Mouse (Mus musculus): ENCODE results near the gene Ifitm10. TPM values are rescaled to one million over a fixed set of nuclear protein-coding genes. Genes with fewer than 3 reads are reported as not detected.

The Ifitm10 gene
- total and polyA plus RNA-seq, 3 experiments: not detected

DNA sequence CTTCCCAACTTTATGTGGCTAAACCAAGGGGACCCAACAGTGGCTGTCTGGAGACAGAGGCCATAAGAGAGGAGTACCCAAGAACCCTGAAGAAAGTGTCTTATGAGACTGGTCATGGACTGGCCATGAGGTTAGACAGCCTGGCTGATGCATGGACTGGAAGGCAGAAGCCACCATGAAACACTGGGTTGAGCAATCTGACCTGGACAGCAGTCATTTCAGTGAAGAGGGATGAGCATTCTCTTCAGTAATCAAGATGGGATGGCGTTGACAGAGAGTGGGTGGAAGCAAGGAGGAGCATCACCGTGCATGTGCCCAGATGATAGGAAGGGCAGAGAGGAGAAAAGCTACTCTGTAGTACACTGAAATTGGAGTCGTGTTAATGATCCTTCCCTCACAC, 17.6 kb upstream of the Ifitm10 start:
- TF ChIP-seq ZMIZ1 (IDR thresholded peaks at IDR 0.05; ENCODE audit: low read depth, low read length) (no peak), MEF2A (IDR thresholded peaks at IDR 0.05; ENCODE audit: borderline replicate concordance, low read depth, low read length) (no peak), GABPA (IDR thresholded peaks at IDR 0.05; ENCODE audit: insufficient replicate concordance, low read depth, low read length) (no peak), ELF1 (IDR thresholded peaks at IDR 0.05; ENCODE audit: low read depth, low read length) (no peak), RCOR1 (conservative IDR thresholded peaks at IDR 0.05; ENCODE audit: low read depth, low read length) (no peak), HCFC1 (IDR thresholded peaks at IDR 0.05; ENCODE audit: low read depth, low read length) (no peak), NRF1 (IDR thresholded peaks at IDR 0.05; ENCODE audit: low read depth, low read length) (no peak), NELFE (IDR thresholded peaks at IDR 0.05; ENCODE audit: low read depth, low read length) (no peak), KAT2A (IDR thresholded peaks at IDR 0.05; ENCODE audit: insufficient replicate concordance, low read length) (no peak), E2F4 (IDR thresholded peaks at IDR 0.05; ENCODE audit: insufficient replicate concordance, low read depth, low read length) (no peak), RAD21 (IDR thresholded peaks at IDR 0.05; ENCODE audit: low read depth, low read length) (no peak), JUND (conservative IDR thresholded peaks at IDR 0.05; ENCODE audit: low read depth, low read length) (no peak), MXI1 (IDR thresholded peaks at IDR 0.05; ENCODE audit: low read depth, low read length) (no peak), UBTF (IDR thresholded peaks at IDR 0.05; ENCODE audit: low read depth, low read length) (no peak), CHD2 (IDR thresholded peaks at IDR 0.05; ENCODE audit: low read length) (no peak), EP300 (IDR thresholded peaks at IDR 0.05; ENCODE audit: low read length) (no peak), PAX5 (IDR thresholded peaks at IDR 0.05; ENCODE audit: low read length) (no peak), ZKSCAN1 (IDR thresholded peaks at IDR 0.05; ENCODE audit: borderline replicate concordance, low read depth, low read length) (no peak)
- DNase-seq (ENCODE audit: extremely low read depth): no peak
- no peak overlapping the region for H3K27ac ChIP-seq (ENCODE audit: insufficient read depth, low read depth)

DNA sequence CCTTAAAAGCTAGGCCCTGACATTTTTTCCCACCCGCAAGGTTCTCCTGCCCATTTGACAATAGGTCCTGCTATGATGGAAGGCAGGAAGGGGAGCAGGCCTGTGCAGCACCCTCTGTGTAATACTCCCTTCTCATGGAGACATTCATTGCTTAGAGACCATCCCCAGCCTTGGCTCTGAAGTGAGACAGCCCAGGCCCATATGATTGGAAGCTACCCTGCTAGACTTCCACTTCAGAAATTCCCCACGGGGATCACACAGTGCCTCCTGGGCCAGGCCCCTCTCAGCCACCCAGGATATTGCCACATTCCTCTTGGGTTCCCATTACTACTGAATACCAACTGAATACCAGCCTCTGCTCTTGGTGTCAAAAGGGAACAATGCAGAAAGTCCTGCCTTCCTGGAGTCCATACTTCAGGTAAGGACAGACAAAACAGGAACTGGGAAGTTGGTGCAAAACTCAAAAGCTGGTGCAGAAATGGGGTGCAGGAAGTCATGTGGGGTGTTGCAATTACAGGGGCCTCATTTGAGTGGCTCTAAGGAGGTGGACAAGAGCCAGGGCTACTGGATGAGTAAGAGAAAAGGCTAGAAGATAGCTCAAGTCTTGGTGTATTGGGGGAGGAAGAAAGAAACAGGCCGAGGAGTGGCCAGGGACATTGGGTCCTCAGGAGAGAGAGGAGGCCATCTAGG, 16.6 kb upstream of the Ifitm10 start:
- Histone ChIP-seq H3K27me3 (replicated peaks) (no peaks in the 10 kb centered on the region), H3K4me2 (ENCODE audit: insufficient read depth, low read depth, poor library complexity, severe bottlenecking) (no peak overlapping the region), H3K9ac (ENCODE audit: insufficient read depth, low read depth) (no peak overlapping the region), H3K27ac (ENCODE audit: insufficient read depth, low read depth) (no peak overlapping the region), H3K4me3 (replicated peaks in 1 of 3; ENCODE audit: low read depth in 2 of 3, low read length in 2 of 3, poor library complexity in 1 of 3) (no peak overlapping the region), H3K36me3 (replicated peaks in 1 of 2; ENCODE audit: control insufficient read depth in 1 of 2, insufficient read depth in 1 of 2, low read length in 1 of 2) (peaks cover 4 to 9% of the 10 kb centered on the region in 2 experiments), H3K4me1 (ENCODE audit: control insufficient read depth in 1 of 2, insufficient read depth in 2 of 2) (peaks cover 32 to 67% of the 10 kb centered on the region in 2 experiments), H3K9me3 (replicated peaks; ENCODE audit: low read length) (no peaks in the 10 kb centered on the region), H3K79me2 (replicated peaks; ENCODE audit: control insufficient read depth, extremely low read depth, insufficient read depth, poor library complexity, severe bottlenecking) (peaks cover 9% of the 10 kb centered on the region)
- dilution Hi-C loops (cut with MboI; ENCODE audit: extremely low pct_ligation_motif_present, extremely low pct_unique_long_range_greater_than_20kb, low sequenced_read_pairs) (no loop called here), in situ Hi-C loops (cut with MboI; ENCODE audit: low pct_ligation_motif_present, low pct_unique_long_range_greater_than_20kb, low sequenced_read_pairs) (loop anchor here (5.0 kb wide), 1 partner anchor 38 kb away; no protein-coding TSS in a partner anchor)
- TF ChIP-seq ZMIZ1 (IDR thresholded peaks at IDR 0.05; ENCODE audit: low read depth, low read length): no peak
- no peak for TF ChIP-seq CHD1 (IDR thresholded peaks at IDR 0.05; ENCODE audit: low read depth, low read length)
- TF ChIP-seq NRF1 (IDR thresholded peaks at IDR 0.05; ENCODE audit: low read depth, low read length): no peak
- TF ChIP-seq RAD21 (IDR thresholded peaks at IDR 0.05; ENCODE audit: low read depth, low read length): no peak
- TF ChIP-seq CHD2 (IDR thresholded peaks at IDR 0.05; ENCODE audit: low read length): no peak
- TF ChIP-seq USF1 (IDR thresholded peaks at IDR 0.05; ENCODE audit: low read depth, low read length): no peak
- TF ChIP-seq GABPA (IDR thresholded peaks at IDR 0.05; ENCODE audit: insufficient replicate concordance, low read depth, low read length): no peak
- TF ChIP-seq USF2 (conservative IDR thresholded peaks at IDR 0.05; ENCODE audit: low read depth, low read length): no peak
- no peak for TF ChIP-seq ZKSCAN1 (IDR thresholded peaks at IDR 0.05; ENCODE audit: borderline replicate concordance, low read depth, low read length)
- TF ChIP-seq HCFC1 (IDR thresholded peaks at IDR 0.05; ENCODE audit: low read depth, low read length): no peak
- no peak for TF ChIP-seq RCOR1 (conservative IDR thresholded peaks at IDR 0.05; ENCODE audit: low read depth, low read length)
- no peak for TF ChIP-seq MXI1 (IDR thresholded peaks at IDR 0.05; ENCODE audit: low read depth, low read length)
- no peak for TF ChIP-seq ELF1 (IDR thresholded peaks at IDR 0.05; ENCODE audit: low read depth, low read length)
- TF ChIP-seq BHLHE40 (IDR thresholded peaks at IDR 0.05; ENCODE audit: low read depth, low read length): no peak
- no peak for TF ChIP-seq E2F4 (IDR thresholded peaks at IDR 0.05; ENCODE audit: insufficient replicate concordance, low read depth, low read length)
- no peak for TF ChIP-seq TBP (conservative IDR thresholded peaks at IDR 0.05; ENCODE audit: low read depth, low read length)
- no peak for TF ChIP-seq NELFE (IDR thresholded peaks at IDR 0.05; ENCODE audit: low read depth, low read length)
- TF ChIP-seq UBTF (IDR thresholded peaks at IDR 0.05; ENCODE audit: low read depth, low read length): no peak
- TF ChIP-seq ZNF384 (IDR thresholded peaks at IDR 0.05; ENCODE audit: low read depth, low read length): no peak
- DNase-seq (ENCODE audit: extremely low read depth): no peak

More for the DNA sequence above, 17.6 kb upstream of the Ifitm10 start:
- Histone ChIP-seq H3K36me3 (replicated peaks in 1 of 2; ENCODE audit: control insufficient read depth in 1 of 2, insufficient read depth in 1 of 2, low read length in 1 of 2) (no peaks in the 10 kb centered on the region), H3K9ac (ENCODE audit: insufficient read depth, low read depth) (no peak overlapping the region), H3K4me2 (ENCODE audit: insufficient read depth, low read depth, poor library complexity, severe bottlenecking) (no peak overlapping the region), H3K4me1 (ENCODE audit: control insufficient read depth in 1 of 2, insufficient read depth in 2 of 2) (peaks cover 28 to 58% of the 10 kb centered on the region in 2 experiments), H3K9me3 (replicated peaks; ENCODE audit: low read length) (no peaks in the 10 kb centered on the region), H3K4me3 (replicated peaks in 1 of 3; ENCODE audit: low read depth in 2 of 3, low read length in 2 of 3, poor library complexity in 1 of 3) (no peak overlapping the region), H3K27me3 (replicated peaks) (no peaks in the 10 kb centered on the region), H3K79me2 (replicated peaks; ENCODE audit: control insufficient read depth, extremely low read depth, insufficient read depth, poor library complexity, severe bottlenecking) (0 out of 2 replicates have a peak, but pooled peaks cover 2% of the 10 kb centered on the region)
- in situ Hi-C loops (cut with MboI; ENCODE audit: low pct_ligation_motif_present, low pct_unique_long_range_greater_than_20kb, low sequenced_read_pairs) (no loop called here), dilution Hi-C loops (cut with MboI; ENCODE audit: extremely low pct_ligation_motif_present, extremely low pct_unique_long_range_greater_than_20kb, low sequenced_read_pairs) (no loop called here)
